Comparison of ENCODE assay signal across 12 mouse cellular contexts in the genomic region with DNA sequence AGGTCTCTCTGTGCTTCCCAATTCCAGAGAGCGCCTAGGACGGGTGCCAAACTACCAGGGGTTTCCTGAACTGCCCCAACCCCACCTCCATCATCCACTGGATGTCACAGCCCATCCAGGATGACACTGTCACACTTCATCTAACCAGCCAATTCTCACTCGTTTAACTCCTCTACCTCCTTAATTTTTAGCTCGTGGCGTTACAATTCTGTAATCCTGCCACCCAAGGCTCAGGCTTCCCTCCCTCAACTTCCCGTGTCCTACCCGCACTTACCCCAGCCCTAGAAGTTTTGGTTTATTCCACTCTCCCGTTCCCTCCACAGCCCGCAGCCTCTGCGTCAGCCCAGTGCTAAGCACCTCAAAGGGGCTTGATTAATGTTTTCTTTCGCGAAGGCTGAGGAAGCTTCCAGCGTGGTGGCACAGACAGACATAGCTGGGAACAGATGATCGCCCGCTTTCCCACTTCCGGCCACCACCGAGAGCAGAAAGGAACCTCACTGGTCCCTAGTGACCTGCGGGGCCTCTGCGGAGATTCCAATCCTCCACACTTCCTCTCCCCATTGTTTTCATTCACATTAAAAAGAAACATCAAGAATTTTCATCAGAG.
DNase-seq lines count a peak whose midpoint lies in the region; ATAC-seq and TF ChIP-seq lines count a peak whose summit lies in the region.
"Had no signal": no experiment of that assay in that cellular context is flagged by ENCODE, and none has a peak within 500 bp of the region (broad histone marks: within the 10 kb centered on the region; RNA-seq: fewer than 3 reads in every experiment).

No protein-coding gene starts in this region.

- no peak for TF ChIP-seq POLR2A in small intestine, adult 2 months (IDR thresholded peaks at IDR 0.05; ENCODE audit: low read depth, low read length)

- no peaks in the 10 kb centered on the region for H3K36me3 ChIP-seq in lung, embryonic 14.5 days (ENCODE audit: insufficient read depth)
- no peaks in the 10 kb centered on the region for H3K36me3 ChIP-seq in kidney, postnatal 0 days (ENCODE audit: insufficient read depth, low read length)
- no peaks in the 10 kb centered on the region for H3K36me3 ChIP-seq in small intestine, adult 2 months (ENCODE audit: control insufficient read depth, insufficient read depth, low read length)
- H3K36me3 ChIP-seq: midbrain, embryonic 12.5 days had no signal

- no peak for TF ChIP-seq CTCF in lung, embryonic 14.5 days (IDR thresholded peaks at IDR 0.05; ENCODE audit: low read depth)
- TF ChIP-seq CTCF in kidney, postnatal 0 days (IDR thresholded peaks at IDR 0.05; ENCODE audit: low read depth) = no peak
- no peak for TF ChIP-seq CTCF in small intestine, adult 2 months (IDR thresholded peaks at IDR 0.05; ENCODE audit: extremely low read depth, insufficient read length, insufficient replicate concordance, low read depth, low read length)

- peak; percentile 8 for DNase-seq in adrenal gland, postnatal 14 days
- no peak for DNase-seq in adrenal gland, postnatal 4 days (ENCODE audit: low spot score in 2 of 2)
- peak; percentile 54 for DNase-seq in lung, embryonic 14.5 days
- no peak for DNase-seq in lung, adult 18-20 months
- peak; percentile 65 for DNase-seq in kidney, postnatal 0 days (ENCODE audit: low spot score)
- DNase-seq in urinary bladder, postnatal 14 days (ENCODE audit: low spot score) = no peak
- DNase-seq in spleen, adult 12 weeks (ENCODE audit: low spot score) = no peak
- DNase-seq: cerebellum, adult 18-20 months; gastrocnemius, postnatal 10 days; right cerebral cortex, postnatal 14 days had no signal

- no peak overlapping the region for H3K9ac ChIP-seq in lung, embryonic 14.5 days
- H3K9ac ChIP-seq in kidney, postnatal 0 days (ENCODE audit: low read depth, low read length) = peak overlapping the region; percentile 33; the same call in 1 of the 2 replicates
- H3K9ac ChIP-seq: midbrain, embryonic 12.5 days had no signal

- H3K27ac ChIP-seq in lung, embryonic 14.5 days (ENCODE audit: low read depth) = peak overlapping the region; percentile 55; the same call in 1 of the 2 replicates
- peak overlapping the region; percentile 67 for H3K27ac ChIP-seq in kidney, postnatal 0 days
- H3K27ac ChIP-seq in small intestine, adult 2 months (ENCODE audit: insufficient read depth, low read depth, low read length) = peak overlapping the region; percentile 20
- H3K27ac ChIP-seq: midbrain, embryonic 12.5 days had no signal

- peak; percentile 50; the same call in 1 of the 2 replicates for ATAC-seq in lung, embryonic 14.5 days (ENCODE audit: insufficient read depth)
- ATAC-seq in kidney, postnatal 0 days (replicated peaks; ENCODE audit: low FRiP score, low read depth) = no peak; the same call in 1 of the 2 replicates

- H3K27me3 ChIP-seq in lung, embryonic 14.5 days (ENCODE audit: insufficient read depth, low read length) = no peaks in the 10 kb centered on the region
- H3K27me3 ChIP-seq in kidney, postnatal 0 days (ENCODE audit: insufficient read depth, low read length) = no peaks in the 10 kb centered on the region
- H3K27me3 ChIP-seq in small intestine, adult 2 months (ENCODE audit: control insufficient read depth, insufficient read depth, low read length) = no peaks in the 10 kb centered on the region
- H3K27me3 ChIP-seq: midbrain, embryonic 12.5 days had no signal

- H3K4me1 ChIP-seq in lung, embryonic 14.5 days (ENCODE audit: insufficient read depth) = no peaks in the 10 kb centered on the region
- H3K4me1 ChIP-seq in kidney, postnatal 0 days (replicated peaks; ENCODE audit: insufficient read depth, low read length) = peaks cover 20% of the 10 kb centered on the region
- H3K4me1 ChIP-seq in small intestine, adult 2 months (ENCODE audit: control insufficient read depth, insufficient read depth, insufficient read length, low read length) = peaks cover 8% of the 10 kb centered on the region

- 33% methylated on average over 19 of the region's 19 CpGs for WGBS in lung, embryonic 14.5 days
- 25% methylated on average over 19 of the region's 19 CpGs for WGBS in kidney, postnatal 0 days
- 70% methylated on average over 19 of the region's 19 CpGs for WGBS in small intestine, adult 2 months

- no peaks in the 10 kb centered on the region for H3K9me3 ChIP-seq in lung, embryonic 14.5 days (ENCODE audit: low read depth, low read length)
- no peaks in the 10 kb centered on the region for H3K9me3 ChIP-seq in kidney, postnatal 0 days (replicated peaks; ENCODE audit: low read length)
- H3K9me3 ChIP-seq: midbrain, embryonic 12.5 days had no signal

- peak overlapping the region; percentile 6; the same call in 1 of the 2 replicates for H3K4me3 ChIP-seq in lung, embryonic 14.5 days (ENCODE audit: low read depth, low read length)
- peak overlapping the region; percentile 16; the same call in 1 of the 2 replicates for H3K4me3 ChIP-seq in kidney, postnatal 0 days (replicated peaks; ENCODE audit: low read depth, low read length)
- peak overlapping the region; percentile 25; the same call in 1 of the 2 replicates for H3K4me3 ChIP-seq in small intestine, adult 2 months (ENCODE audit: low read depth, low read length)
- H3K4me3 ChIP-seq: midbrain, embryonic 12.5 days had no signal

- peak overlapping the region; percentile 44 for H3K4me2 ChIP-seq in lung, embryonic 14.5 days
- peak overlapping the region; percentile 47 for H3K4me2 ChIP-seq in kidney, postnatal 0 days (ENCODE audit: low read length)
- H3K4me2 ChIP-seq: midbrain, embryonic 12.5 days had no signal

Comparison
In these comparisons a context has a peak if more than half of its experiments do, and no peak if none do; other contexts are left out.
1. DNase-seq: peak in adrenal gland, postnatal 14 days (single experiment), lung, embryonic 14.5 days (single experiment) and kidney, postnatal 0 days (single experiment); none in adrenal gland, postnatal 4 days (0 of 2), lung, adult 18-20 months (0 of 2), urinary bladder, postnatal 14 days (single experiment) and spleen, adult 12 weeks (single experiment).
2. Peak in every context shown above with its lines, with median percentiles within 50 percentile points of each other: H3K27ac ChIP-seq and H3K4me3 ChIP-seq.